Mouse (Mus musculus): Measurements from ENCODE around the gene Ptprk.

DNA sequence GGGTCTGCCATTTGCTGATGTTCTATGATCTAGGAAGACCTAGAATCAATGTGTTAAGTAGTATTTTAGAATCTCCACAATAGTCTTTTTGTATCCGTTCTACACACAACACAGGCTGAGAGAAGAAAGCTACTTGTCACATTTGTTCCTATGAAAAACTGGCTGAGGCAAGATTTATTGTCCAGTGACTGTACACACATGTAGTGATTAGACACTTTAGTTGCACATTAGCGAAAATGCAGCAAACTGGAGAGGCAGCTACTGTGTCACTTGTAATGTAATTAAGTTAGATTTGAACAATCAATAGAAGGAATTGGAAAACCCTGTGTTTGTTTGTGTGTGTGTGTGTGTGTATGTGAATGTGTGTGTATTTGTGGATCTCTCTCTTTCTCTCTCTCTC is 8.6 kb downstream of the Ptprk start:
- no peak for TF ChIP-seq CTCF (conservative IDR thresholded peaks at IDR 0.05; ENCODE audit: low read length)
- TF ChIP-seq POU5F1 (IDR thresholded peaks at IDR 0.05; ENCODE audit: borderline replicate concordance, low read length): no peak
- no peak for TF ChIP-seq NANOG (IDR thresholded peaks at IDR 0.05; ENCODE audit: borderline replicate concordance, low read length)

Data from E14TG2a.4 (cell line).